Mouse (Mus musculus) A20 (cell line): ENCODE measurements at regions not wholly inside any gene's neighbourhood (a gene's known extent, or its start where the extent isn't known, plus 50 kb on each side); places are given as distances from the start of the nearest gene placed in this dataset.

Experiments used
- DNase-seq: peaks from one replicate; pipeline ENCODE4 v3.0.0-alpha.2; 2011; ENCODE audit warnings: low read depth, low spot score

DNA sequence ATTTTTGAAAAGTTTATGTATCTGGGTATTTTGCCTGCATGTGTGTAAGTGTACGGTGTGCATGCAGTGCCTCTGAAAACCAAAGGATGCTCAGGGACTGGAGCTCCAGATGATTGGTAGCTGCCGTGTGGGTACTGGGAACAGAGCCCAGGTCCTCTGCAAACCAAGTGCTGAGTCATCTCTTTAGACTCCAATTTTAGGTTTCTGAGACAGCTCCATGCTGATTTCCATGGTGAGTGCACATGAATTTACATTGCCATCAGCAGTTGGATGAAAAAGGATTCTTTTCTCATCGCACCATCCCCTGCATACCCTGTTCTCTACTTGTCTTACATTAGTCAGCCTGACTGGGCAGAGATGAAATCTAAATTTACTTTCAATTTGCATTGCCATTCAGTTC, 122.1 kb upstream of the Otogl start:
- no peak for DNase-seq

- no peak for DNase-seq
Observed at GRCm38 (mm10) chr10:108033317-108033795, 121.4 kb upstream of the Otogl start.

DNA sequence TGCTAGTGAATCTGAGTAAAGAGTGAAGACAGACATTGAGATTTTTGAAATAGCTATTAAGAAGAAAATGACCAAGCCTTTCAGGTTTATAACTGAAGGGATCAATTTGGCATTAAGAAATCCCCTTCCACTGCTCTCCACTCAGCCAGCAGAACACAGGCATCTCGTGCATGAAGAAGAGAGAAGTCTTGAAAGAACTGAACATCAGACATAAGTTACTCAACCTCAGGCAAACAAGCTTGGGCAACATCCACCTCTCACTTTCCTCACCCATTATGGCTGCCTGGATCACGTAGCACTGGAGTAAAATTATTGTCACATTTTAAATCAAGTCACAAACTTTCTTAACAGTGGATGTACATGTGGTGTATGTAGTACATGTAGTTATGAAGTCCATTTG, 115.6 kb upstream of the Otogl start:
- DNase-seq, result no peak

- no peak for DNase-seq
Observed at GRCm38 (mm10) chr10:108024227-108024626, 112.3 kb upstream of the Otogl start.

DNA sequence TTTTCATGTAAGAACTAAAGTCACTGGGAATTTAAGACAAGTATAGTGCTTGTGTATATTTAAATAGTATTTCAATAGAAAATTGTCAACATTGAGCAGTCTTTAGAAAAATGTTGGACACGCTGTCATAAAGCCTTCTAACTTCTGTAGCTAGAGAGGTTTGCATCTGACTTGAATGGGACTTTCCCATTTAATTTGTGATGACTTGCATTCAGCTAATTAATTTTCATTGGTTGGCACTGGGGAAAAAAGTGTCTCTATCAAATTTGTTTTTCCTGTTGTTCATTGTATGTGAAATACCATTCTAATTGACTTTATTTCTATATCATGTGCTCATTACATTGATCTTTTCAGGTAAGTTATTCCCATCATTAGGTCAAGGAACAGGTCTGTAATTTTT, 104.6 kb upstream of the Otogl start:
- no peak for DNase-seq

DNA sequence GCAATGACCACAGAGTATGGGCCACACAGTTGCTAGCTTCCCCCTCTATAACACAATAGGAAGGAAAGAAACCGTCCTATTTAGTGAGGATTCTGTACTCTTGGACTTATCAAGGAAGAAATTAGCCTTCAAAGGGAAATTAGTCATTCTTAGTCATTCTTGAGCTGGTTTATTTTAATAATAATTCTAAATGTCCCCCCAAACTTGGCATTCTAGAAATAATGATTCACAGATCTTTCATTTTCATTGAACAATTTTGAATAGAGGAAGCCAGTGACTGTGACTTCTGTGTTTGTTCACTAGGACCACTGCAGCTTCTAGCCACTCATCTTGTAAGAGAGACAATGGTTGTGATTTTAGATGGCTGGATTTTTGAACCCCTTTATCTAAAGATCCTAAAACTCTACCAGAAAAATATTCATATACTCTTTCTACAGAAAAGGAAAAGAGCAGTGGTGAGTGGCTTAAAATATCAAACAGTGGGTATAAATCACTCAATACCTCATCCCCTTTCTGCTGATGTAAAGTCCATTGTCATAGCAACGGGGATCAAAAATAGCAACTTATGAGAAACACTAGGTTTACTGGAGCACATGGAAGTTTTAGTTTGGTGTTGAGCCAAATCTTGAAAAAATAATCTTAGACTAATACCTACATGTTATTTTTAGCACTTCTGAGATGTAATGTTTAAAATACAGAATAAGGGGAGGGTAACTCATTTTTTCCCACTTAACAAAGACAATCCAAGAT, 83.1 kb upstream of the Otogl start:
- no peak for DNase-seq

DNA sequence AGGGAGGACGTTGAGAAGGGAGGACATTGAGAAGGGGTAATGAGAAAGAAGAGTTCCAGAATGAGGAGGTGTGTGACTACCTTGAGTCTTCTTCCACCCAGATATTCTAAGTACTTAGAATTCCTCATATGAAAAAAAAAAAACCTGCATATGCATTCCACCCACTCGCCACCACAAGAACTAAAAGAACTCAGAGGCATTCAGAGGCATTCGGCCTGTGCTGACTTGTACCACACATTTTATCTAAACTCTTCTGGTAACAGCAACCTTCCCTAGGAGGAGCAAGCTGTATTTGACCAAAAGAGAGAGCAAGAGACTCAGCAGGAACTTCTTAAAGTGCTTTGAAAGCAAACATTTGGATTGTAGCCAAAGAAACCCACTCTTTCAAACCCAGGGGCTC, 80.7 kb upstream of the Otogl start:
- no peak for DNase-seq

- DNase-seq, result no peak
Observed at GRCm38 (mm10) chr10:107990557-107990956, 78.6 kb upstream of the Otogl start.

- no peak for DNase-seq
Observed at GRCm38 (mm10) chr10:107989913-107990312, 78.0 kb upstream of the Otogl start.

DNA sequence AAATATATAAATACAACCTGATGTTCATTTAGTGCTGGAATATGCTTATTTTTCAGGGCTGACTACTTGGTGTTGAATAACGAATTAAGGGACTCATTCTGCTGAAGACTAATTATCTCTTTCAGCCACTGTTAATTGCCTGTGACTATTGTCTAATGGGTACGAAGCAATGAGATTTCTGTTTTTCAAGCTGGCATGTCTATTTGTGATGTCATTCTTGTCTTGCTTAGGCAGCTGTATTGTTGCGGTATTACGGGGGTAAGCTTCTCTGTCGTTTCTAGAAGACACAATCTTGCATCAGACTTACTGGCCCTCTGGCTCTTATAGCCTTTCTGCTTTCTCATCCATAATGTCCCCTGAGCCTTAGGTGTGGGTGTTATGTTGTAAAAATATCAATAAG, 70.7 kb upstream of the Otogl start:
- DNase-seq, result no peak

GRCm38 (mm10) chr10:107982082-107982481, 70.1 kb upstream of the Otogl start:
- DNase-seq, result no peak

GRCm38 (mm10) chr10:107976392-107976965, 64.5 kb upstream of the Otogl start:
- no peak for DNase-seq

GRCm38 (mm10) chr10:107971748-107972147, 59.8 kb upstream of the Otogl start:
- no peak for DNase-seq

GRCm38 (mm10) chr10:107966996-107967395, 55.1 kb upstream of the Otogl start:
- no peak for DNase-seq

DNA sequence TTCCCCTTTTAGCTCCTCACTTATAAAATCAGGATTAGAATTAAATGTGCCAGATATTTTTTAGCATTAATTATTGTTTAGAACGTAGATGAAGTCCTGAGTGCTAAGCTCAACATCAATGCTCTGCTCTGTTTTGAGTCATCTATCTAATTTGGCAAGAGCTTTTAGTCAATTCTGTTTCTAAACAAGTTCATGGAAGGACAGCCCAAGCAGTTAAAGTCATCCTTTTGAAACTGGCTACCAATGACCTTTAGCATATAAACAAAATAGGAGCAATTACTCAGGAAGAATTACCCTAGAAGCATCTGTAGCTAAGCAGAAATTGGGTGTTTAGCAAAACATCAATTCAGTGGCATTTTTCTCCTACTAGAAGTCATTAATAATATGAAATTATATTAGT, 52.1 kb upstream of the Otogl start:
- DNase-seq, result no peak

GRCm38 (mm10) chr10:107962130-107962529, 50.2 kb upstream of the Otogl start:
- DNase-seq, result no peak
